Mouse (Mus musculus) CH12.LX (cell line): ENCODE data around the gene Zfp317. TPM values are rescaled to one million over a fixed set of nuclear protein-coding genes. Genes with fewer than 3 reads are reported as not detected.

Source experiments
- DNase-seq: peaks from one replicate; pipeline ENCODE4 v3.0.0-alpha.2; 2013; ENCODE audit errors: extremely low read depth
- H3K27ac ChIP-seq: 2 replicates; pipeline ENCODE4 v1.5.1; 2012; ENCODE audit warnings: low read depth, mild to moderate bottlenecking, control low read depth, moderate library complexity; ENCODE audit not compliant: insufficient read depth
- H3K27me3 ChIP-seq: replicated peaks from 2 replicates; pipeline ENCODE3; 2012; ENCODE audit warnings: inconsistent platforms
- H3K36me3 ChIP-seq, 2 experiments: replicated peaks in 1 of 2; 2 replicates each; pipeline versions ENCODE3 to v1.6.1; 2012; ENCODE audit warnings: inconsistent platforms in 1 of 2, low read length in 1 of 2, mild to moderate bottlenecking in 1 of 2, mixed read lengths in 1 of 2, moderate library complexity in 1 of 2; ENCODE audit not compliant: control insufficient read depth in 1 of 2, insufficient read depth in 1 of 2
- H3K4me1 ChIP-seq, 2 experiments: 2 replicates each; pipeline ENCODE4 v1.6.1; 2012; ENCODE audit warnings: inconsistent platforms in 1 of 2, moderate library complexity in 1 of 2; ENCODE audit not compliant: insufficient read depth in 2 of 2, control insufficient read depth in 1 of 2
- H3K4me2 ChIP-seq: 2 replicates; pipeline ENCODE4 v1.6.1; 2012; ENCODE audit warnings: low read depth, mild to moderate bottlenecking, control low read depth; ENCODE audit not compliant: poor library complexity, insufficient read depth, severe bottlenecking
- H3K4me3 ChIP-seq, 3 experiments: fragments of 150-350 bp in 1 of 3; sonication (generic) in 1 of 3; replicated peaks in 1 of 3; 2 replicates each; pipeline versions ENCODE3 to v1.5.1; 2011 to 2012; ENCODE audit warnings: low read depth in 2 of 3, low read length in 2 of 3, mild to moderate bottlenecking in 2 of 3, moderate library complexity in 2 of 3, control low read depth in 1 of 3, improper control_type of control experiment in 1 of 3, inconsistent platforms in 1 of 3, mixed read lengths in 1 of 3; ENCODE audit not compliant: poor library complexity in 1 of 3
- H3K79me2 ChIP-seq: replicated peaks from 2 replicates; pipeline ENCODE4 v1.6.1; 2012; ENCODE audit warnings: mild to moderate bottlenecking, moderate library complexity; ENCODE audit not compliant: control insufficient read depth, poor library complexity, insufficient read depth, severe bottlenecking; ENCODE audit errors: extremely low read depth
- H3K9ac ChIP-seq: 2 replicates; pipeline ENCODE4 v1.6.1; 2012; ENCODE audit warnings: low read depth, mild to moderate bottlenecking, control low read depth, moderate library complexity; ENCODE audit not compliant: insufficient read depth
- H3K9me3 ChIP-seq: replicated peaks from 2 replicates; pipeline ENCODE3; 2012; ENCODE audit warnings: low read length, inconsistent platforms, mixed read lengths
- BHLHE40 ChIP-seq: IDR thresholded peaks from 2 replicates; pipeline ENCODE4 v1.6.1; 2011; ENCODE audit warnings: mild to moderate bottlenecking, low read depth, low read length, improper control_type of control experiment
- CHD1 ChIP-seq: IDR thresholded peaks from 2 replicates; pipeline ENCODE4 v1.6.1; 2012; ENCODE audit warnings: low read depth, low read length, improper control_type of control experiment, inconsistent platforms
- CTCF ChIP-seq, 2 experiments: IDR thresholded peaks in 1 of 2; conservative IDR thresholded peaks in 1 of 2; 2 replicates each; pipeline ENCODE4 v1.5.1; 2011 to 2012; ENCODE audit warnings: low read depth in 2 of 2, low read length in 2 of 2, improper control_type of control experiment in 1 of 2, inconsistent platforms in 1 of 2, mild to moderate bottlenecking in 1 of 2, moderate library complexity in 1 of 2
- E2F4 ChIP-seq: IDR thresholded peaks from 2 replicates; pipeline ENCODE4 v1.6.1; 2011; ENCODE audit warnings: low read depth, low read length, improper control_type of control experiment; ENCODE audit not compliant: insufficient replicate concordance
- ELF1 ChIP-seq: IDR thresholded peaks from 2 replicates; pipeline ENCODE4 v1.6.1; 2014; ENCODE audit warnings: low read depth, mild to moderate bottlenecking, inconsistent platforms, low read length, improper control_type of control experiment
- EP300 ChIP-seq: IDR thresholded peaks from 2 replicates; pipeline ENCODE4 v1.6.1; 2011; ENCODE audit warnings: low read length, improper control_type of control experiment
- ETS1 ChIP-seq: conservative IDR thresholded peaks from 2 replicates; pipeline ENCODE4 v1.6.1; 2012; ENCODE audit warnings: low read depth, mild to moderate bottlenecking, inconsistent platforms, low read length, improper control_type of control experiment, moderate library complexity
- GABPA ChIP-seq: IDR thresholded peaks from 2 replicates; pipeline ENCODE4 v1.6.1; 2012; ENCODE audit warnings: low read depth, low read length, improper control_type of control experiment, inconsistent platforms; ENCODE audit not compliant: insufficient replicate concordance
- MAX ChIP-seq: IDR thresholded peaks from 2 replicates; pipeline ENCODE4 v1.6.1; 2011; ENCODE audit warnings: low read length, improper control_type of control experiment
- MAZ ChIP-seq: IDR thresholded peaks from 2 replicates; pipeline ENCODE4 v1.6.1; 2012; ENCODE audit warnings: low read depth, mild to moderate bottlenecking, inconsistent platforms, low read length, improper control_type of control experiment, moderate library complexity
- MXI1 ChIP-seq: IDR thresholded peaks from 2 replicates; pipeline ENCODE4 v1.6.1; 2011; ENCODE audit warnings: mild to moderate bottlenecking, low read depth, low read length, improper control_type of control experiment
- NELFE ChIP-seq: IDR thresholded peaks from 2 replicates; pipeline ENCODE4 v1.6.1; 2011; ENCODE audit warnings: low read depth, low read length, improper control_type of control experiment
- NRF1 ChIP-seq: IDR thresholded peaks from 2 replicates; pipeline ENCODE4 v1.6.1; 2014; ENCODE audit warnings: low read depth, mild to moderate bottlenecking, inconsistent platforms, low read length, improper control_type of control experiment, moderate library complexity
- PAX5 ChIP-seq: IDR thresholded peaks from 2 replicates; pipeline ENCODE4 v1.6.1; 2012; ENCODE audit warnings: low read length, inconsistent platforms, mixed read lengths
- POLR2AphosphoS2 ChIP-seq: IDR thresholded peaks from 2 replicates; pipeline ENCODE4 v1.6.1; 2011; ENCODE audit warnings: low read depth, low read length, improper control_type of control experiment
- RAD21 ChIP-seq: IDR thresholded peaks from 2 replicates; pipeline ENCODE4 v1.6.1; 2011; ENCODE audit warnings: low read depth, mild to moderate bottlenecking, low read length, improper control_type of control experiment, moderate library complexity
- SIN3A ChIP-seq: IDR thresholded peaks from 2 replicates; pipeline ENCODE4 v1.6.1; 2012; ENCODE audit warnings: low read length, improper control_type of control experiment, inconsistent platforms
- USF2 ChIP-seq: conservative IDR thresholded peaks from 2 replicates; pipeline ENCODE4 v1.6.1; 2011; ENCODE audit warnings: low read depth, low read length, improper control_type of control experiment
- ZC3H11A ChIP-seq: IDR thresholded peaks from 2 replicates; pipeline ENCODE4 v1.6.1; 2012; ENCODE audit warnings: low read depth, mild to moderate bottlenecking, inconsistent platforms, low read length, improper control_type of control experiment
- ZKSCAN1 ChIP-seq: IDR thresholded peaks from 2 replicates; pipeline ENCODE4 v1.6.1; 2012; ENCODE audit warnings: low read depth, inconsistent platforms, low read length, improper control_type of control experiment, borderline replicate concordance
- ZMIZ1 ChIP-seq: IDR thresholded peaks from 2 replicates; pipeline ENCODE4 v1.6.1; 2012; ENCODE audit warnings: low read depth, mild to moderate bottlenecking, inconsistent platforms, low read length, improper control_type of control experiment
- ZNF384 ChIP-seq: IDR thresholded peaks from 2 replicates; pipeline ENCODE4 v1.6.1; 2012; ENCODE audit warnings: low read depth, low read length, improper control_type of control experiment, inconsistent platforms
- dilution Hi-C: fragments of 300-500 bp; cut with MboI; formaldehyde crosslinking; loops from 2 replicates; pipeline ENCODE4 v1.14.3; 2020; ENCODE audit warnings: low sequenced_read_pairs; ENCODE audit not compliant: extremely low pct_unique_long_range_greater_than_20kb, extremely low pct_ligation_motif_present
- in situ Hi-C: fragments of 300-500 bp; cut with MboI; formaldehyde crosslinking; loops from 3 replicates; pipeline ENCODE4 v1.14.3; 2019; ENCODE audit warnings: low sequenced_read_pairs, low pct_ligation_motif_present, low pct_unique_long_range_greater_than_20kb, mixed read lengths
- polyA plus RNA-seq: library from polyadenylated mRNA; unstranded; fragments of >175 nt; gene quantifications from 2 replicates; pipeline ENCODE4 v1.2.1, GENCODE M21; 2012; ENCODE audit warnings: low read depth; ENCODE audit not compliant: insufficient read length
- total RNA-seq, 2 experiments: library from RNA; depleted of rRNA; stranded (reverse); fragments of 300-350 nt in 1 of 2; fragments of >200 nt in 1 of 2; gene quantifications; 2 replicates each; pipeline ENCODE4 v1.2.3; 2012 to 2014

Zfp317 gene
- total and polyA plus RNA-seq, 3 experiments, result 10.7 to 25.9 (median 15.6) TPM

DNA sequence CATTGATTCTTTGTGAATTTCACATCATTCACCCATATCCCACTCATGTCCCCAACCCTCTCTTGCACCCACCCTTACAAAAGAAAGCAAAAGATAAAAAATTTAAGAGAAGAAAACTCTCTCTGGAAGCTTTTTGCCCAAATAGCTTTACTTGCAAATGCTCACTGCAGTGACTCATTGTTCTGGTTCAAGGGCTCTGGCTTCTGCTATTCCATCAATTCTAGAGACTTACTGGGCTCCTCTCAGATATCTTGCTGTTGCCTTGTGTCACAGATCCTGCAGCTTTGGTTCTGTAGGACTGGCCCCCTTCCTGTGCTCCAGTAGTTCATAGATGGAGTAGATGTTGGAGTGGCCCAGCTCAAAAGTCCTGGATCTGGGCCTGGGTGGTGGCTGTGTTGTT, 7.7 kb downstream of the Zfp317 start:
- H3K4me3 ChIP-seq, result no peak overlapping the region
- peaks cover under 1 to 12% of the 10 kb centered on the region in 2 experiments; a peak in 2 of 4 replicates for H3K4me1 ChIP-seq
- in situ Hi-C loops (no loop called here), dilution Hi-C loops (no loop called here)
- DNase-seq, result no peak
- H3K9ac ChIP-seq, result no peak overlapping the region
- H3K27me3 ChIP-seq, result no peaks in the 10 kb centered on the region
- peaks cover 14 to 42% of the 10 kb centered on the region in 2 experiments for H3K36me3 ChIP-seq
- TF ChIP-seq MXI1 (no peak), BHLHE40 (no peak), GABPA (no peak), NRF1 (no peak), NELFE (no peak), E2F4 (no peak), ZMIZ1 (no peak), RAD21 (no peak), MAX (no peak), ELF1 (no peak), POLR2AphosphoS2 (no peak), USF2 (no peak), EP300 (no peak), ZC3H11A (no peak)
- peaks cover 2% of the 10 kb centered on the region; the same call in 1 of the 2 replicates for H3K79me2 ChIP-seq
- H3K9me3 ChIP-seq, result no peaks in the 10 kb centered on the region
- no peak overlapping the region; the same call in 1 of the 2 replicates for H3K4me2 ChIP-seq
- no peak overlapping the region for H3K27ac ChIP-seq

- Histone ChIP-seq H3K27me3 (no peaks in the 10 kb centered on the region), H3K4me3 (no peak overlapping the region), H3K27ac (no peak overlapping the region), H3K9ac (no peak overlapping the region), H3K4me2 (no peak overlapping the region), H3K9me3 (no peaks in the 10 kb centered on the region), H3K4me1 (no peaks in the 10 kb centered on the region), H3K79me2 (no peaks in the 10 kb centered on the region), H3K36me3 (peaks cover 50 to 77% of the 10 kb centered on the region in 2 experiments)
- in situ Hi-C loops (no loop called here), dilution Hi-C loops (no loop called here)
- TF ChIP-seq CHD1, result no peak
- no peak for DNase-seq
Observed at GRCm38 (mm10) chr9:19645193-19645592, 23.3 kb downstream of the Zfp317 start.

DNA sequence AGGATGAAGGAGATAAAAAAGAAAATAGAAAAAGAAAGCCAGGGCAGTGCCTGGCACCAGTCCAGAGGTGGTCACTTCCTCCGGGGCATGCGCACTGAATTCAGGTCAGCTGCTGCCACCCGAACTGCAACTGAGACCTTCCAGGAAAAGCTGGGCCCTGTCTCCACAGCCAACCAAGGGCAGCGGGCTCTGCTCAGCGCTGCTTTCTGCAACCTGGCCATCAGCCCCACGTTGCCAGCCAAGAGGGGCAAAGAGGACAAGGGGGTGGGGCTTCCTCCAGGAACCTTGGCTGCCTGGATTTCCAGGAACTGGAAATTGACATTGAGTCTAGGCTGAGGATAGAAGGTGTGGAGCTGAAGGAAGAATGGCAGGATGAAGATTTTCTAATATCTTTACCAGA, 68.4 kb downstream of the Zfp317 start:
- Histone ChIP-seq H3K27me3 (no peaks in the 10 kb centered on the region), H3K27ac (no peak overlapping the region), H3K4me1 (no peaks in the 10 kb centered on the region), H3K4me3 (no peak overlapping the region), H3K36me3 (no peaks in the 10 kb centered on the region), H3K79me2 (no peaks in the 10 kb centered on the region), H3K4me2 (no peak overlapping the region), H3K9me3 (no peaks in the 10 kb centered on the region), H3K9ac (no peak overlapping the region)
- dilution Hi-C loops (no loop called here), in situ Hi-C loops (no loop called here)
- TF ChIP-seq PAX5 (no peak), MXI1 (no peak), ZNF384 (no peak), ELF1 (no peak), GABPA (no peak), CHD1 (no peak), MAX (no peak), SIN3A (no peak), ETS1 (no peak), ZC3H11A (no peak), ZMIZ1 (no peak), CTCF (conservative IDR thresholded peaks at IDR 0.05 in 1 of 2, IDR thresholded peaks at IDR 0.05 in 1 of 2; ENCODE audit: low read depth in 2 of 2, low read length in 2 of 2) (no peak), USF2 (no peak), MAZ (no peak), ZKSCAN1 (no peak), E2F4 (no peak)
- DNase-seq, result no peak
